Mouse (Mus musculus): Measurements from ENCODE around the gene Faim.

DNA sequence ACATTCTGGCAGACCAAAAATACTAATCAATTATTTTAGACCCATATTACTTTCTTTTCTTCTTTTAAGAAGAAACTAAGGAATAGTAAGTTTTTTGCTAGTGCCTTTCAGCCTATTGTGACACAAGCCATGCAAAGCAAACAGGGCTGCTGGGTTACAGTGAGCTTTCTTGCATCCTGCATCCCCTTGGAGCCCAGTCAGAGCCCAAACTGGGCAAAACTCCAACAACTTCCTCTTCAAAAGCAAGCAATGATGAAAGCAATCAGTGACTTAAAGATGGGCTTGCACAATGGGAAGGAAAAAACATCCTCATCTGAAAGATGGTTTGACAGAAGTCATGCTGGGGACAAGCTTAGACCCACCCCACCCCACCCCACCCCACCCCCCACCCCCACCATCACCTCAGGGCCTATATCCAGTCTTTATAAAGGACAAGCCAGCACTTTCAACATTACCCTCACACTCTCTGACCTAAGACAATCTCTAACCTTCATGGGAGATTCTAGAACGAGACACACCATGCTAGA, 62.6 kb downstream of the Faim start:
- TF ChIP-seq GATA1 (IDR thresholded peaks at IDR 0.05; ENCODE audit: low read length): no peak
- TF ChIP-seq TAL1 (IDR thresholded peaks at IDR 0.05; ENCODE audit: low read length): no peak

All from erythroblast, embryonic 14.5 days (primary cell).